Mouse (Mus musculus): Measurements from ENCODE around the gene Akap11. TPM values are rescaled to one million over a fixed set of nuclear protein-coding genes. Genes with fewer than 3 reads are reported as not detected.

The Akap11 gene
- polyA plus RNA-seq, 1 experiment, result 6.9 TPM

- Histone ChIP-seq H3K4me1 (ENCODE audit: control insufficient read depth, insufficient read depth, insufficient read length, low read length) (no peaks in the 10 kb centered on the region), H3K4me3 (ENCODE audit: insufficient read depth, low read depth, low read length) (no peak overlapping the region), H3K27ac (replicated peaks; ENCODE audit: low read depth, low read length) (no peak overlapping the region)
Measured at GRCm38 (mm10) chr14:78500578-78500977, 36.0 kb downstream of the Akap11 start.

- Histone ChIP-seq H3K4me1 (ENCODE audit: control insufficient read depth, insufficient read depth, insufficient read length, low read length) (no peaks in the 10 kb centered on the region), H3K4me3 (ENCODE audit: insufficient read depth, low read depth, low read length) (no peak overlapping the region), H3K27ac (replicated peaks; ENCODE audit: low read depth, low read length) (no peak overlapping the region)
Measured at GRCm38 (mm10) chr14:78496691-78497090, 39.9 kb downstream of the Akap11 start.

DNA sequence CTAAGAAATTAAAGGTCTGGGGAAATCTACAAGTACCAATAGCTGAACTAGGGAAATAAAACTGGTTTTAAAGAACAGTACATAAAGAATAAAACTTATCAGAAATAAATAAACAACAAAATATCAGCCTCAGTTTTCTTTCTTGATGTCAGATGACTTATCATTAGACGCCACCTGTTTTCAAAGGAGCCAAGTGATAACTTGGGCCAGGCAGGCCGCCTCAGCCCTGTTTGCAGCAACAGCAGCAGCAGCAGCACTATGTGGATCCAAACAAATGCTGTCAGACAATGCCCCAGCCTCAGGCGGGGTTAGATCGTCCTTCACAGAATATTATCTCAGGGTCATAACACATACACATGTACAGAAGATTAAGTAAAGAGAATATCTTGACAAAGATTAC is 41.4 kb downstream of the Akap11 start:
- H3K4me1 ChIP-seq (ENCODE audit: control insufficient read depth, insufficient read depth, insufficient read length, low read length), result no peaks in the 10 kb centered on the region
- no peak overlapping the region for H3K4me3 ChIP-seq (ENCODE audit: insufficient read depth, low read depth, low read length)
- H3K27ac ChIP-seq (replicated peaks; ENCODE audit: low read depth, low read length), result no peak overlapping the region

- no peak overlapping the region for H3K4me3 ChIP-seq (ENCODE audit: insufficient read depth, low read depth, low read length)
- H3K4me1 ChIP-seq (ENCODE audit: control insufficient read depth, insufficient read depth, insufficient read length, low read length), result no peaks in the 10 kb centered on the region
- no peak overlapping the region for H3K27ac ChIP-seq (replicated peaks; ENCODE audit: low read depth, low read length)
Measured at GRCm38 (mm10) chr14:78492602-78493001, 44.0 kb downstream of the Akap11 start.

- Histone ChIP-seq H3K4me3 (ENCODE audit: insufficient read depth, low read depth, low read length) (no peak overlapping the region), H3K4me1 (ENCODE audit: control insufficient read depth, insufficient read depth, insufficient read length, low read length) (no peaks in the 10 kb centered on the region), H3K27ac (replicated peaks; ENCODE audit: low read depth, low read length) (no peak overlapping the region)
Measured at GRCm38 (mm10) chr14:78491432-78491831, 45.2 kb downstream of the Akap11 start.

DNA sequence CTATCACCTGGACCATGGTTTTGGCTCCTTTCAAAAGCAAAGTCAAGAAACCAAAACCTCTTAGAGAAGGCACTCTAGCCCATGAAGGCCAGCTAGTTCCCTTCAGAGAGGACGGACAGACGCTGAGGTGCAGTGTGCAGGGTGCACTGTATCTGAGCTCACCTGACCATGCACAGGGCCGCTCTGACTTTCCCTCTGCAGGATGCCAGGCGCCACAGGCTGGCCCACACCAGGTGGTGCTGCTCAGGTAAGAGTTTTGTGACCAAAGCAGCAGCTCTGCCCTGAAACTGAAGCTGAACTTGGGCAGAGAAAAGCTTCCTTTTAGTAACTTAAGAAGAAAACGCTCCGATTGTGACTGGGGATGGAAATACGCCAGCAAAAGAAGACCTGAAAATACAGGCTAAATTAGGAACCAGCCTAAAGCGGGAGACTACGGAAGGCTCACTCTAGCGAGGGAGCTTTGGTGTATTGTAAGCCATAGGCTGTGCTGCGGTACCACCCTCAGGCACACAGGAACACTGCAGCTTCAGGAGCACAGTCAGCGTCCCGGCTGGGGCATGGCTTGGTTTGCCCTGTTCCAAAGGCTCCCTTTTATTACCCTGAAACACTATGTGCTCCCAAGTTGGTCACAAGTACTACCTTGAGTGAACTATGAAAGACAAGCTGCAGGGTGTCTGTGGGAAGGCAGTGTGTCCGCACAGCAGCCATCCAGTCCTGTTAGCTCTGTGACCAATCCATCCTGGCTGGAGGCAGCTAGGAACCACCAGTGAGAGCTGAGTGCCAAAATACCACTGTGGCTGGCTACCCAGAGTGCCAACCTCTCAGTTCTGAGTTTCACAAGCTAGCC is 54.0 kb downstream of the Akap11 start:
- no peak overlapping the region for H3K27ac ChIP-seq (replicated peaks; ENCODE audit: low read depth, low read length)
- no peaks in the 10 kb centered on the region for H3K4me1 ChIP-seq (ENCODE audit: control insufficient read depth, insufficient read depth, insufficient read length, low read length)
- H3K4me3 ChIP-seq (ENCODE audit: insufficient read depth, low read depth, low read length), result no peak overlapping the region

DNA sequence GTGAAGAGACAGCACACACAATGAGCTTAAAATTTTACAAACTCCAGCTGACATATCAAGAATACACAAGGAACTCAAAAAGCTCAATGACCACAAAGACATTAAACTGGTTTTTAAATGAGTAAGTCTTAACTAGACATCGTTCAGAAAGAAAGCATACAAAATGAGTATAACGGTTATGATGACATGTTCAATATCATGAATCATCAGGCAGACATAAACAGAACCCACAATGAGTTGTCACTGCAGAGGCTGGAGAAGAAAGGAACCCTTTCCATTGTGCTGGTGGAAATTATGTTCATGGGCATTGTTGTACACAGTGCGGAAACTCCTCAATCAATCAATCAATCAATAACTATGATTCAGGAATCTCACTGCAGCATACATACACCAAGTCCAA is 62.5 kb downstream of the Akap11 start:
- no peak overlapping the region for H3K4me3 ChIP-seq (ENCODE audit: insufficient read depth, low read depth, low read length)
- H3K27ac ChIP-seq (replicated peaks; ENCODE audit: low read depth, low read length), result no peak overlapping the region
- no peaks in the 10 kb centered on the region for H3K4me1 ChIP-seq (ENCODE audit: control insufficient read depth, insufficient read depth, insufficient read length, low read length)

DNA sequence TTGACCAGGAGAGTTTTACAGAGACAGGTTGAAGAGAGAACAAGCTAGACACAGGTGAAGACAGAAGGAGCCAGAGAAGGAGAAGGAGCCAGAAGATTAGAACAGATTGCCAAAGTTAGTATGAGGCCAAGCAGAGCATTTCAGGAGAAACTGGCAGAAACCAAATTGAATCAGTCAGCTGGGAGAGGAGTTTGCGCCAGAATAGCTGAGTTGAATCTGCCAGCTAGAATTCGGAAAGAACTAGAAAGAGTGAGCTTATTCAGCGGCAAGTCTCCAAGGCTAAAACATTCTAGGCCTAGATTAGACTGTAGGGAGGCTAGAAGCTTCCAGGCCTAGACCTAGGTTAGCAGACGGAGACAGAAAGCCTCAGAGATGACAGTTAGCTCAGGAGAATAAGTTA is 65.9 kb downstream of the Akap11 start:
- H3K27ac ChIP-seq (replicated peaks; ENCODE audit: low read depth, low read length), result no peak overlapping the region
- H3K4me3 ChIP-seq (ENCODE audit: insufficient read depth, low read depth, low read length), result no peak overlapping the region
- H3K4me1 ChIP-seq (ENCODE audit: control insufficient read depth, insufficient read depth, insufficient read length, low read length), result no peaks in the 10 kb centered on the region

DNA sequence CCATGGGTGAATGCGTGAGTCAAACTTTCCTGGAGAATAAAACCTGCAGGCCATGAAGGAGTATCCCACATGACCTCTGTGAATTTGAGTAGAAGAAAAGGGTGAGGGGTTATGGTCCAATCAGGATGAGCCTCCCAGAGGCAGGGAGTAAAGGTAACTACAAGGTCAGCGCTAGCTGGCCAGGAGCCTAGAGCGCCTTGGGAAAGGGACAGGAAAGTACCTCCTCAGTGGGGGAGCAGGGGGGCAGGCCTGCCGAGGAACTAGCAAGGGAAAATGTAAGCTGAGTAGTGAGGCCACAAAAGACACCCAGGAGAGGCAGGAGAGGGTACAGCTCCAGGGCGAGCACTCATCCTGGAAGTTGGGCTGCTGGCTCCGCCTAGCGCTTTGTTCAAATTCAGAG is 67.6 kb downstream of the Akap11 start:
- Histone ChIP-seq H3K4me1 (ENCODE audit: control insufficient read depth, insufficient read depth, insufficient read length, low read length) (no peaks in the 10 kb centered on the region), H3K4me3 (ENCODE audit: insufficient read depth, low read depth, low read length) (no peak overlapping the region), H3K27ac (replicated peaks; ENCODE audit: low read depth, low read length) (no peak overlapping the region)

GRCm38 (mm10) chr14:78467994-78468393 is 68.6 kb downstream of the Akap11 start:
- no peak overlapping the region for H3K27ac ChIP-seq (replicated peaks; ENCODE audit: low read depth, low read length)
- no peaks in the 10 kb centered on the region for H3K4me1 ChIP-seq (ENCODE audit: control insufficient read depth, insufficient read depth, insufficient read length, low read length)

GRCm38 (mm10) chr14:78464353-78464752 is 72.3 kb downstream of the Akap11 start:
- H3K4me1 ChIP-seq (ENCODE audit: control insufficient read depth, insufficient read depth, insufficient read length, low read length), result no peaks in the 10 kb centered on the region
- H3K27ac ChIP-seq (replicated peaks; ENCODE audit: low read depth, low read length), result no peak overlapping the region

More at GRCm38 (mm10) chr14:78467994-78468393, 68.6 kb downstream of the Akap11 start:
- no peak overlapping the region for H3K4me3 ChIP-seq (ENCODE audit: insufficient read depth, low read depth, low read length)

DNA sequence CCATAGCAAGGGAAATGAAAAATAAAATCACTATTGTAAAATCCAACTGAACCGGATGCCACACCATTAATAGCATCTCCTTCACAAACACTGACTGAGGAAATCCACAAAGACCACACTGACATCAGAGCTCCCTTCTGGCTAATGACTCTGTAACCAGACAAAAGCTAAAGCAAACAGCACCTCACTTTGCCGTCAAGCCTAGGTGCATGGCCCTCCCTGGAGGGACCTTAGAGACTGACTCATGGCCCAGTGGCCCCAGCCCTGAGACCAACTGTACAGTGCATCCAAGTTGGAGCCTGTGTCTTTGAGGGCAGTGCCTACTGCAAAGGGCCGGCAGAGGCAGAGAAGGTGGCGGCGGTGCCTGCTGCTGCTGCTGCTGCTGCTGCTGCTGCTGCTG is 77.5 kb downstream of the Akap11 start:
- no peak overlapping the region for H3K4me3 ChIP-seq (ENCODE audit: insufficient read depth, low read depth, low read length)
- no peak overlapping the region for H3K27ac ChIP-seq (replicated peaks; ENCODE audit: low read depth, low read length)
- no peaks in the 10 kb centered on the region for H3K4me1 ChIP-seq (ENCODE audit: control insufficient read depth, insufficient read depth, insufficient read length, low read length)

More at GRCm38 (mm10) chr14:78464353-78464752, 72.3 kb downstream of the Akap11 start:
- H3K4me3 ChIP-seq (ENCODE audit: insufficient read depth, low read depth, low read length), result no peak overlapping the region

DNA sequence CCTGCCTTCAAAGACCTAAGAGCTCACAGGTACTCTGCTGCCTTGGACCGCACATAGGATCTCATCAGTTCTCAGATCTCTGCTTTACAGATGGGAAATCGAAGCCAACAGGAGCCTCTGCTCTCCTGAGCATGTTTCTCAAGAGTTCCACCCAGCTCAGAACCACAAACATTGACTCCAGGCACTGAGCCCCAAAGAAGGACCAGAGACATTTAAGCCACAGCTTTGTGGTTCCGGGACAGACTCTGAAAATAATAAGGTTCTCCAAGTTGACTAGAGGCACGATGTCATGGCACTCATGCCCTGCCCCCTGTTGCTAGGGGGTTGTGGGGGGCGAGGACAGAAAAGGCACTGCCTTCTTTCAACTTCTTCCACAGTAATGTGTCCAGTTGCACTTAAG is 77.9 kb downstream of the Akap11 start:
- no peak overlapping the region for H3K4me3 ChIP-seq (ENCODE audit: insufficient read depth, low read depth, low read length)

GRCm38 (mm10) chr14:78454970-78455369 is 81.6 kb downstream of the Akap11 start:
- Histone ChIP-seq H3K4me1 (ENCODE audit: control insufficient read depth, insufficient read depth, insufficient read length, low read length) (no peaks in the 10 kb centered on the region), H3K4me3 (ENCODE audit: insufficient read depth, low read depth, low read length) (no peak overlapping the region)

More for the DNA sequence above, 77.9 kb downstream of the Akap11 start:
- no peak overlapping the region for H3K27ac ChIP-seq (replicated peaks; ENCODE audit: low read depth, low read length)
- no peaks in the 10 kb centered on the region for H3K4me1 ChIP-seq (ENCODE audit: control insufficient read depth, insufficient read depth, insufficient read length, low read length)

GRCm38 (mm10) chr14:78448807-78449406 is 87.7 kb downstream of the Akap11 start:
- H3K27ac ChIP-seq (replicated peaks; ENCODE audit: low read depth, low read length), result no peak overlapping the region
- H3K4me1 ChIP-seq (ENCODE audit: control insufficient read depth, insufficient read depth, insufficient read length, low read length), result no peaks in the 10 kb centered on the region
- no peak overlapping the region for H3K4me3 ChIP-seq (ENCODE audit: insufficient read depth, low read depth, low read length)

More at GRCm38 (mm10) chr14:78454970-78455369, 81.6 kb downstream of the Akap11 start:
- no peak overlapping the region for H3K27ac ChIP-seq (replicated peaks; ENCODE audit: low read depth, low read length)

DNA sequence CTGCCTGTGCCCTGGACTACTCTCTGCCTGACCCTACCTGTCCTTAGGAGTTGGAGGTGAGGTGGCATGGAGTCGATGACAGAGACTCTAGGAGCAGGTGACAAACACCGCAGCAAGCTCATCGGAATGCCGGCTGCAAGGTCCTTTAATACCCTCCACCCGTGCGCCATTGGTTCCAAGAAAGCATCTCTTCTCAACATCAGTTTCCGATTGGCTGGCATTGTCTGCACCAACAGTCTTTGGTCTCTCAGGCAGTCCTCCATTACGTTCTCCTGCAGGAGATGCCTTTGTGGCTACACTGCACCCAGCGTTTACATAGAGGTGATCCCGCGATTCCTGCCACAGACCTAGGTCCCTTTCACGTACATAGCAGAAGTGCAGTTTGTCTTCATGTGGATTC is 88.6 kb downstream of the Akap11 start:
- Histone ChIP-seq H3K4me1 (ENCODE audit: control insufficient read depth, insufficient read depth, insufficient read length, low read length) (no peaks in the 10 kb centered on the region), H3K27ac (replicated peaks; ENCODE audit: low read depth, low read length) (no peak overlapping the region), H3K4me3 (ENCODE audit: insufficient read depth, low read depth, low read length) (no peak overlapping the region)

All from brown adipose tissue, adult 24 weeks (tissue).